Mouse (Mus musculus) v-Abl transformed pro-B cells (cell line): Measurements from ENCODE around the gene Cav2.

ENCODE experiments used
- in situ Hi-C, 2 experiments: fragments of 400-800 bp; cut with MboI; formaldehyde crosslinking; loops; one replicate each; pipeline ENCODE4 v1.15.1; 2025; ENCODE audit not compliant: unreplicated experiment in 2 of 2

Gene Cav2

GRCm38 (mm10) chr6:17308661-17309060, 27.7 kb downstream of the Cav2 start:
- in situ Hi-C loops: no loop called here

- in situ Hi-C loops: no loop called here
Observed at GRCm38 (mm10) chr6:17309260-17309659, 28.3 kb downstream of the Cav2 start.

GRCm38 (mm10) chr6:17314241-17314640, 33.3 kb downstream of the Cav2 start:
- in situ Hi-C loops: no loop called here

GRCm38 (mm10) chr6:17314659-17315616, 34.0 kb downstream of the Cav2 start:
- in situ Hi-C loops: no loop called here

- in situ Hi-C loops: no loop called here
Observed at GRCm38 (mm10) chr6:17316294-17317166, 35.5 kb downstream of the Cav2 start.

GRCm38 (mm10) chr6:17317167-17317524, 36.2 kb downstream of the Cav2 start:
- in situ Hi-C loops: no loop called here

- in situ Hi-C loops: no loop called here
Observed at GRCm38 (mm10) chr6:17317944-17318343, 37.0 kb downstream of the Cav2 start.

- in situ Hi-C loops: no loop called here
Observed at GRCm38 (mm10) chr6:17321976-17322375, 41.0 kb downstream of the Cav2 start.

- in situ Hi-C loops: no loop called here
Observed at GRCm38 (mm10) chr6:17327216-17327615, 46.2 kb downstream of the Cav2 start.

GRCm38 (mm10) chr6:17329801-17330200, 48.8 kb downstream of the Cav2 start:
- in situ Hi-C loops: no loop called here

GRCm38 (mm10) chr6:17337724-17338123, 56.7 kb downstream of the Cav2 start:
- in situ Hi-C loops: no loop called here
